Mouse (Mus musculus): ENCODE data around the gene Nubpl. TPM values are rescaled to one million over a fixed set of nuclear protein-coding genes. Genes with fewer than 3 reads are reported as not detected.

Nubpl gene
- total RNA-seq, 1 experiment, result 6.6 TPM

DNA sequence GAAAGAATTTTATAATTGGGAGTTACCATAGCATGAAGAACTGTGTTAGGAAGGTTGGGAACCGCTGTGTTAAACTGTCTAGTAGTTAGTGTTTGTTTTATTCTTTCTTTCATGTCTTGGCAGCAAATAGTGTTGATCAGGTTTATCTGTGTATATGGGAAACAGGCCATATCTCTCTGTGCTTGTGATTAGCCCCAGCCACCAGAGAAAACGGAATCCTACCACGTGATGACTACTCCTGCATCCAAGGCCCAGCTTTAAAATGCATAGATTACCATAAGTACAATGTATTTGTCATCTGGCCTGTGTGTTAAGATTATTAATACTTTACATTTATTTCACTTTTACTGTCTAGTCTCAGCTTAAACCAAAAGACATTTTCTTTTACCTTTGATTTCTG, 51.9 kb downstream of the Nubpl start:
- no peaks in the 10 kb centered on the region for H3K9me3 ChIP-seq (ENCODE audit: control insufficient read depth, insufficient read depth, low read depth, low read length)
- no peak for TF ChIP-seq CHD2 (IDR thresholded peaks at IDR 0.05; ENCODE audit: low read depth, low read length)
- no peak for TF ChIP-seq ZNF384 (IDR thresholded peaks at IDR 0.05; ENCODE audit: low read depth, low read length)
- no peak for TF ChIP-seq MAFK (IDR thresholded peaks at IDR 0.05; ENCODE audit: insufficient read depth, low read depth, low read length)
- no peak for TF ChIP-seq ZC3H11A (IDR thresholded peaks at IDR 0.05; ENCODE audit: borderline replicate concordance, low read depth, low read length)
- TF ChIP-seq HCFC1 (IDR thresholded peaks at IDR 0.05; ENCODE audit: borderline replicate concordance, insufficient read depth, low read length), result no peak
- no peak overlapping the region for H3K27ac ChIP-seq (ENCODE audit: insufficient read depth, low read depth, low read length, poor library complexity, severe bottlenecking)
- H3K9ac ChIP-seq (ENCODE audit: insufficient read depth, low read depth, low read length, poor library complexity, severe bottlenecking), result no peak overlapping the region
- no peak overlapping the region for H3K4me3 ChIP-seq (ENCODE audit: insufficient read depth in 1 of 2, low read depth in 1 of 2, low read length in 2 of 2, poor library complexity in 1 of 2, severe bottlenecking in 1 of 2)
- in situ Hi-C loops (cut with MboI; ENCODE audit: low sequenced_read_pairs in 2 of 2, unreplicated experiment in 2 of 2), result no loop called here
- no peak for DNase-seq (ENCODE audit: low read depth, low spot score)
- no peaks in the 10 kb centered on the region; the same call in 1 of the 2 replicates for H3K36me3 ChIP-seq (ENCODE audit: control insufficient read depth, insufficient read depth, low read length, poor library complexity, severe bottlenecking)
- H3K4me1 ChIP-seq (ENCODE audit: control insufficient read depth in 2 of 2, insufficient read depth in 2 of 2, low read length in 2 of 2, poor library complexity in 1 of 2), result no peaks in the 10 kb centered on the region

GRCm38 (mm10) chr12:52152071-52152470, 54.5 kb downstream of the Nubpl start:
- Histone ChIP-seq H3K4me1 (ENCODE audit: control insufficient read depth in 2 of 2, insufficient read depth in 2 of 2, low read length in 2 of 2, poor library complexity in 1 of 2) (no peaks in the 10 kb centered on the region), H3K36me3 (ENCODE audit: control insufficient read depth, insufficient read depth, low read length, poor library complexity, severe bottlenecking) (no peaks in the 10 kb centered on the region), H3K27ac (ENCODE audit: insufficient read depth, low read depth, low read length, poor library complexity, severe bottlenecking) (no peak overlapping the region), H3K9me3 (ENCODE audit: control insufficient read depth, insufficient read depth, low read depth, low read length) (no peaks in the 10 kb centered on the region), H3K4me3 (ENCODE audit: insufficient read depth in 1 of 2, low read depth in 1 of 2, low read length in 2 of 2, poor library complexity in 1 of 2, severe bottlenecking in 1 of 2) (no peak overlapping the region), H3K9ac (ENCODE audit: insufficient read depth, low read depth, low read length, poor library complexity, severe bottlenecking) (no peak overlapping the region)
- peak; percentile 13 for DNase-seq (ENCODE audit: low read depth, low spot score)
- TF ChIP-seq CHD2 (IDR thresholded peaks at IDR 0.05; ENCODE audit: low read depth, low read length), result no peak
- no peak for TF ChIP-seq ZC3H11A (IDR thresholded peaks at IDR 0.05; ENCODE audit: borderline replicate concordance, low read depth, low read length)
- TF ChIP-seq MAFK (IDR thresholded peaks at IDR 0.05; ENCODE audit: insufficient read depth, low read depth, low read length), result no peak
- no peak for TF ChIP-seq ZNF384 (IDR thresholded peaks at IDR 0.05; ENCODE audit: low read depth, low read length)
- no peak for TF ChIP-seq HCFC1 (IDR thresholded peaks at IDR 0.05; ENCODE audit: borderline replicate concordance, insufficient read depth, low read length)
- in situ Hi-C loops (cut with MboI; ENCODE audit: low sequenced_read_pairs in 2 of 2, unreplicated experiment in 2 of 2), result no loop called here

GRCm38 (mm10) chr12:52154906-52155305, 57.4 kb downstream of the Nubpl start:
- in situ Hi-C loops (cut with MboI; ENCODE audit: low sequenced_read_pairs in 2 of 2, unreplicated experiment in 2 of 2), result no loop called here

GRCm38 (mm10) chr12:52164414-52164813, 66.9 kb downstream of the Nubpl start:
- Histone ChIP-seq H3K36me3 (ENCODE audit: control insufficient read depth, insufficient read depth, low read length, poor library complexity, severe bottlenecking) (no peaks in the 10 kb centered on the region), H3K9ac (ENCODE audit: insufficient read depth, low read depth, low read length, poor library complexity, severe bottlenecking) (no peak overlapping the region), H3K4me1 (ENCODE audit: control insufficient read depth in 2 of 2, insufficient read depth in 2 of 2, low read length in 2 of 2, poor library complexity in 1 of 2) (no peaks in the 10 kb centered on the region), H3K27ac (ENCODE audit: insufficient read depth, low read depth, low read length, poor library complexity, severe bottlenecking) (no peak overlapping the region), H3K9me3 (ENCODE audit: control insufficient read depth, insufficient read depth, low read depth, low read length) (no peaks in the 10 kb centered on the region), H3K4me3 (ENCODE audit: insufficient read depth in 1 of 2, low read depth in 1 of 2, low read length in 2 of 2, poor library complexity in 1 of 2, severe bottlenecking in 1 of 2) (no peak overlapping the region)
- no peak for DNase-seq (ENCODE audit: low read depth, low spot score)
- TF ChIP-seq CHD2 (IDR thresholded peaks at IDR 0.05; ENCODE audit: low read depth, low read length) (no peak), HCFC1 (IDR thresholded peaks at IDR 0.05; ENCODE audit: borderline replicate concordance, insufficient read depth, low read length) (no peak), MAFK (IDR thresholded peaks at IDR 0.05; ENCODE audit: insufficient read depth, low read depth, low read length) (no peak), ZNF384 (IDR thresholded peaks at IDR 0.05; ENCODE audit: low read depth, low read length) (no peak), ZC3H11A (IDR thresholded peaks at IDR 0.05; ENCODE audit: borderline replicate concordance, low read depth, low read length) (no peak)
- in situ Hi-C loops (cut with MboI; ENCODE audit: low sequenced_read_pairs in 2 of 2, unreplicated experiment in 2 of 2), result no loop called here

More at GRCm38 (mm10) chr12:52154906-52155305, 57.4 kb downstream of the Nubpl start:
- H3K27ac ChIP-seq (ENCODE audit: insufficient read depth, low read depth, low read length, poor library complexity, severe bottlenecking), result no peak overlapping the region
- TF ChIP-seq ZC3H11A (IDR thresholded peaks at IDR 0.05; ENCODE audit: borderline replicate concordance, low read depth, low read length), result no peak
- no peak for TF ChIP-seq HCFC1 (IDR thresholded peaks at IDR 0.05; ENCODE audit: borderline replicate concordance, insufficient read depth, low read length)
- TF ChIP-seq ZNF384 (IDR thresholded peaks at IDR 0.05; ENCODE audit: low read depth, low read length), result no peak
- no peak for TF ChIP-seq MAFK (IDR thresholded peaks at IDR 0.05; ENCODE audit: insufficient read depth, low read depth, low read length)
- no peak for TF ChIP-seq CHD2 (IDR thresholded peaks at IDR 0.05; ENCODE audit: low read depth, low read length)
- no peaks in the 10 kb centered on the region for H3K36me3 ChIP-seq (ENCODE audit: control insufficient read depth, insufficient read depth, low read length, poor library complexity, severe bottlenecking)
- no peak overlapping the region for H3K4me3 ChIP-seq (ENCODE audit: insufficient read depth in 1 of 2, low read depth in 1 of 2, low read length in 2 of 2, poor library complexity in 1 of 2, severe bottlenecking in 1 of 2)
- no peak for DNase-seq (ENCODE audit: low read depth, low spot score)
- no peak overlapping the region for H3K9ac ChIP-seq (ENCODE audit: insufficient read depth, low read depth, low read length, poor library complexity, severe bottlenecking)
- no peaks in the 10 kb centered on the region for H3K4me1 ChIP-seq (ENCODE audit: control insufficient read depth in 2 of 2, insufficient read depth in 2 of 2, low read length in 2 of 2, poor library complexity in 1 of 2)
- no peaks in the 10 kb centered on the region for H3K9me3 ChIP-seq (ENCODE audit: control insufficient read depth, insufficient read depth, low read depth, low read length)
